Mouse (Mus musculus) right cerebral cortex, adult 2 months (tissue): ENCODE measurements around the gene Adamtsl1.

Source experiments
- DNase-seq, 2 experiments: peaks; one replicate each; pipeline ENCODE4 v3.0.0; 2021 to 2022; ENCODE audit warnings: low spot score in 2 of 2

Gene Adamtsl1

GRCm38 (mm10) chr4:85513792-85514191 is at the start of gene Adamtsl1:
TSS of gene Adamtsl1 (plus strand) at chr4:85514172.
- DNase-seq, result peak in 1 of 2 experiments; percentile 2

- DNase-seq, result no peak
Observed at GRCm38 (mm10) chr4:85483586-85483985, 30.4 kb upstream of the Adamtsl1 start.

GRCm38 (mm10) chr4:85486316-85486946 is 27.5 kb upstream of the Adamtsl1 start:
- peak; percentile 14 to 49 for DNase-seq

- no peak for DNase-seq
Observed at GRCm38 (mm10) chr4:85505718-85506117, 8.3 kb upstream of the Adamtsl1 start.

- no peak for DNase-seq
Observed at GRCm38 (mm10) chr4:85506976-85507375, 7.0 kb upstream of the Adamtsl1 start.

GRCm38 (mm10) chr4:85507491-85507890 is 6.5 kb upstream of the Adamtsl1 start:
- no peak for DNase-seq

- DNase-seq, result no peak
Observed at GRCm38 (mm10) chr4:85513288-85513687, 684 bp upstream of the Adamtsl1 start.

- peak in 1 of 2 experiments; percentile 14 for DNase-seq
Observed at GRCm38 (mm10) chr4:85514205-85514681, 271 bp downstream of the Adamtsl1 start.

- no peak for DNase-seq
Observed at GRCm38 (mm10) chr4:85526966-85527566, 13.1 kb downstream of the Adamtsl1 start.

- DNase-seq, result no peak
Observed at GRCm38 (mm10) chr4:85529852-85530251, 15.9 kb downstream of the Adamtsl1 start.

- DNase-seq, result no peak
Observed at GRCm38 (mm10) chr4:85539677-85540076, 25.7 kb downstream of the Adamtsl1 start.

GRCm38 (mm10) chr4:85543221-85543620 is 29.2 kb downstream of the Adamtsl1 start:
- no peak for DNase-seq

- DNase-seq, result no peak
Observed at GRCm38 (mm10) chr4:85554696-85555095, 40.7 kb downstream of the Adamtsl1 start.

- DNase-seq, result no peak
Observed at GRCm38 (mm10) chr4:85559753-85560152, 45.8 kb downstream of the Adamtsl1 start.

- no peak for DNase-seq
Observed at GRCm38 (mm10) chr4:85585426-85585825, 71.5 kb downstream of the Adamtsl1 start.

- DNase-seq, result no peak
Observed at GRCm38 (mm10) chr4:85588928-85589327, 75.0 kb downstream of the Adamtsl1 start.

- no peak for DNase-seq
Observed at GRCm38 (mm10) chr4:85591037-85591436, 77.1 kb downstream of the Adamtsl1 start.

GRCm38 (mm10) chr4:85594159-85594558 is 80.2 kb downstream of the Adamtsl1 start:
- DNase-seq, result no peak

GRCm38 (mm10) chr4:85613331-85613730 is 99.4 kb downstream of the Adamtsl1 start:
- DNase-seq, result no peak

GRCm38 (mm10) chr4:85618746-85619145 is 104.8 kb downstream of the Adamtsl1 start:
- no peak for DNase-seq

GRCm38 (mm10) chr4:85619261-85619660 is 105.3 kb downstream of the Adamtsl1 start:
- no peak for DNase-seq

GRCm38 (mm10) chr4:85629381-85629780 is 115.4 kb downstream of the Adamtsl1 start:
- DNase-seq, result no peak

- DNase-seq, result no peak
Observed at GRCm38 (mm10) chr4:85669271-85669670, 155.3 kb downstream of the Adamtsl1 start.
